Mouse (Mus musculus) olfactory bulb, adult 2 months (tissue): ENCODE measurements around the gene Tspan12.

ENCODE experiments used
- CTCF ChIP-seq: fragments of 200-500 bp; IDR thresholded peaks from 2 replicates; pipeline ENCODE4 v1.5.1; 2012; ENCODE audit warnings: low read depth, mild to moderate bottlenecking, low read length, moderate library complexity; ENCODE audit not compliant: insufficient read depth
- POLR2A ChIP-seq: fragments of 200-500 bp; IDR thresholded peaks from 2 replicates; pipeline ENCODE4 v1.6.1; 2012; ENCODE audit warnings: mild to moderate bottlenecking, low read depth, low read length, moderate library complexity; ENCODE audit not compliant: insufficient read depth

- TF ChIP-seq CTCF (no peak), POLR2A (no peak)
Observed at GRCm38 (mm10) chr6:21828001-21828400, 24.3 kb downstream of the Tspan12 start.
